Mouse (Mus musculus): ENCODE measurements around the gene Sirt1. TPM values are rescaled to one million over a fixed set of nuclear protein-coding genes. Genes with fewer than 3 reads are reported as not detected.
"Not testable (repeated sequence)": the region's sequence is repeated elsewhere in the genome, so short reads cannot be mapped to it uniquely, and the experiment has no call there.

Sirt1 gene
- total RNA-seq, 2 experiments from 2014 or later, result 7.5 to 8.3 TPM

DNA sequence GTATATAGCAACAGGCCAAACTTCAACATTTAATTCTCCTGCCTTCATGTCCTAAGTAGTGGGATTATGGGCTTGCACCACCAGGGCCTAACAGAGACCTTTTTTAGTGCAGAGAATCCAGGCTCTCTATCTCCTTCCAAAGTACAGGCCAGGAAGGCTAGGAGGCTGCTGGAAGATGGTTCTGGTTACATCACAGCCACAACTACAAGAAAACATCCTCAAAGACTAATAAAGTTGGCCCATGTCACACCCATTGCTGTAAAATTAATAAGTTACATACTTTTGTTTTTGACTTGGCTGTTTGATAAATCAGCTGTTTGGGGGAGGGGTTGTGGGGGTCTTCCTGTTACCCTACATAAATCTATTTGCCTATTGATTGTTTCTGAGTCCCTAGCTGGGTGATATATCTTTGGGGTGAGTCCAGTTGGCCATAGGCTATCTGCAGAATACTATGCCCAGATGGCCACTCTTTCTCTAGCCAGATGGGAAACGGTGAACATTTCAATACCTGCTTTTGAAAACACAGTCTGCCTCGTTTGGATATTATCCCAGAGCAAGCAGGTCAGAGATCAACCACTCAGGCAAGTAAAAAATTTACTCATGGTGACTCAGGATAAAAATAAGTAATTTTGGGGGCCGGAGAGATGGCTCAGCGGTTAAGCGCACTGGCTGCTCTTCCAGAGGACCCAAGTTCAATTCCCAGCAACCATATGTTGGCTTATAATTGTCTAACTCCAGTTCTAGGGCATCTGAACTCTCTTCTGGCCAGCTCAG is 21.4 kb upstream of the Sirt1 start:
- intact Hi-C loops (cut with DNase I), result no loop called here
- DNase-seq, result no peak

- intact Hi-C loops (cut with DNase I), result no loop called here
- no peak for DNase-seq
Observed at GRCm38 (mm10) chr10:63396963-63397362, 15.5 kb upstream of the Sirt1 start.

- no peak for DNase-seq
- intact Hi-C loops (cut with DNase I), result no loop called here
Observed at GRCm38 (mm10) chr10:63388948-63389347, 7.4 kb upstream of the Sirt1 start.

DNA sequence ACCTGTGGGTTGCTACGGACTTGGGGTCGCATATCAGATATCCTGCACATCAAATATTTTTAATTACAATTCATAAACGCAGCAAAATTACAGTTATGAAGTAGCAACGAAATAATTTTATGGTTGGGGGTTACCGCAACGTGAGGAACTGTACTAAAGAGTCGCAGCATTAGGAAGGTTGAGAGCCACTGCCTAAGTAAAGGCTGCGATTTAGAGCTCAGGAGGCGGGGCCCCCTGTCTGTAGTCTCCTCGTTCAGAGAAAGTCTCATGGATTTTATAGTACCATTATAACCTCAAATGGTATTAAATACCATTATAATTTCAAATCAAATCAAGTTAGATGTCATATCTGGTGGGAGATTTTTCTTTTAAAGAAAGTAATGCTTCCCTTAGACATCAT is 5.5 kb upstream of the Sirt1 start:
- intact Hi-C loops (cut with DNase I), result no loop called here
- DNase-seq, result no peak

GRCm38 (mm10) chr10:63386444-63386843 is 4.9 kb upstream of the Sirt1 start:
- DNase-seq, result peak; percentile 57 to 72
- intact Hi-C loops (cut with DNase I), result no loop called here

- DNase-seq; intact Hi-C loops (cut with DNase I): not testable (repeated sequence)
Observed at GRCm38 (mm10) chr10:63385897-63386296, 4.4 kb upstream of the Sirt1 start.

DNA sequence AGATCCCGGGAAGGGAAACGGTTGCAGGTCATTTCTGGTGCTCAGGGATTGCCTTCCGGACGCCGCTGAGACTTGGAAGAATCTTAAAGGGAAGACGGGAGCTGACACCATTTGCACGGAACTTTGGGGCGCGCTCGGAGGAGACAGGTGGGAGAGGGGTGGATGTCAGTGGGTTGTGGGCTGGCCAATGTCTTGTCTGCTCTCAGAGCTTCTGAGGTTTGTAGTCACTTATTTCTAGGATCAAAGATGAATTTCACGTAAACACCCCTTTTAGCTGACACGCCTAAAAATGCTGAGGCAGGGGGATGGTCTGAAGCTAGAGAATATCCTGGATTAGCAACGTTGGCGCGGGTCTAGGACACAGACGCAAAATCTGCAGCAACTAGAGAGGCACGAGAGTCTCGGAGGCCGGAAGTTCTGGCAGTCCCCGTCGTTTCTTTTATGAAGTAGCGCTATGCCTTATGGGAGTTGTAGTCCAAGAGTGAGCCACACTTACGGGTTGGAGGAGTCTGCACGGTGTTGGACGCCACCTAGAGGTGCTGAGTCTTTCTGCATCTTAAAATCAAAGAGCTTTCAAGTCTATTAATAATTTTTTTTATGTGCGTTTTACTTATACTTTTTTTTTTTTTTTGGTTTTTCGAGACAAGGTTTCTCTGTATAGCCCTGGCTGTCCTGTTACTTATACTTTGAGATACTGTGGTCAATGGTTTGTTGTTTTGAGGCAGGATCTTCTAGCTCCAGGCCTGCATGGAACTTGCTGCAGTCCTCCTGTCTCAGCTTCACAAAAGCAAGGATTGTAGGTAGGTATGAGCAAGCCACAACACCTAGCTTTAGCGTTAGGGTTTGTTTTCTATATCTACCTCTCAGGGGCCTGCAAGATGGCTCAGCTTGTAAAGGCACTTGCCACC is 1.1 kb upstream of the Sirt1 start, which contains the start of gene Dnajc12:
Gene Dnajc12, plus strand, starts transcription at position 72 of the 908 bp plus-strand sequence.
- intact Hi-C loops (cut with DNase I), result no loop called here
- peak; percentile 45 to 66 for DNase-seq

DNA sequence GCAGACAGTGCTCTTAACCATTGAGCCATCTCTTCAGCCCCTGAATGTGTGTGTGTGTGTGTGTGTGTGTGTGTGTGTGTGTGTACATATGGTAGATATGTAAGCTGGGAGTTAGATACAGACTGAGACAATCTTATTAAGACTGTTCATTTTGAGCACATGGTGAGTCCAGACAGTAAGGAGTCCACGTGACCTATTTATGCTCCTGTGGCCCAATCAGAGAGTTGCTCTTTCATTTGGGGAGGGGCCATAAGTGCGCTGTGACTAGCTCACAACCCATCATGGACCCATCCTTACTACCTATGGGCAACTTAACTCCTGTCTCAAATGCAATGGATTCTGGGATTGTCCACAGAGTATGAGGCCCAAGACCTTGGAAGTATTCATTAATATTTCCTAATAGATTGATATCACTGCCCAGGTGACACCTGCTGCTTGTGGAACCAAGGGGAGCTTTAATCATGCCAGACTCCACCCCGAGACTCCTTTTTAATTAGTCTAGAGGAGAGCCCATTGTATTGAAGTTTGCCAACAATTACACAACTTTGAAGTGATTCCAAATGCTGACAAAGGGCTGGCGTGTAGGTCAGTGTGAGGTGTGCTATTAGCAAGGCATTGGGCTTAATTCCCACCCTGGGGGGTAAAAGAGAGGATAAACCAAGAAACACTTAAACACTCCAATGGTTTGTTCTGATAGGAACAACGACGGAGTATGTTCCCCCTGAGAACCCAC is 2.4 kb downstream of the Sirt1 start:
- no peak for DNase-seq
- intact Hi-C loops (cut with DNase I), result loop anchor here (5.0 kb wide), 3 partner anchors 42 to 237 kb away; no protein-coding TSS in a partner anchor

GRCm38 (mm10) chr10:63377468-63377867 is 4.0 kb downstream of the Sirt1 start:
- peak in 1 of 2 experiments; percentile 23 for DNase-seq
- intact Hi-C loops (cut with DNase I), result loop anchor here (5.0 kb wide), 3 partner anchors 40 to 235 kb away; no protein-coding TSS in a partner anchor

- intact Hi-C loops (cut with DNase I), result loop anchor here (5.0 kb wide), 3 partner anchors 39 to 234 kb away; no protein-coding TSS in a partner anchor
- DNase-seq, result no peak
Observed at GRCm38 (mm10) chr10:63376303-63376702, 5.2 kb downstream of the Sirt1 start.

DNA sequence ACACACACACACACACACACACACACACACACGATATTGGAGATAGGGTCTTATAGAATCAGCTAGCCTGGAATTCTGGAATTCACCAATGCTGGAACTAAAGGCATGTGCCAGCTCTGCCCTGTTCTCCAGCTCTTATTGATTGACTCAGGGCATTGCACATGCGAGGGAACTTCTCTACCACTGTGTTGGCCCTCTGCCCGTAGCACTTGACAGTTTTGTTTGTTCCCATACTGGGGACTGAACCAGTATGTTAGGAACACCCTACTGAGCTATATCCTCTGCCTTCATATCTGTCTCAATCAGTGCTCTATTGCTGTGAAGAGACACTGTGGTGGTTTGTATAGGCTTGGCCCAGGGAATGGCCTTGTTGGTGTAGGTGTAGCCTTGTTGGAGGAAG is 13.5 kb downstream of the Sirt1 start:
- DNase-seq, result no peak
- intact Hi-C loops (cut with DNase I), result no loop called here

- no peak for DNase-seq
- intact Hi-C loops (cut with DNase I), result no loop called here
Observed at GRCm38 (mm10) chr10:63367386-63367785, 14.1 kb downstream of the Sirt1 start.

DNA sequence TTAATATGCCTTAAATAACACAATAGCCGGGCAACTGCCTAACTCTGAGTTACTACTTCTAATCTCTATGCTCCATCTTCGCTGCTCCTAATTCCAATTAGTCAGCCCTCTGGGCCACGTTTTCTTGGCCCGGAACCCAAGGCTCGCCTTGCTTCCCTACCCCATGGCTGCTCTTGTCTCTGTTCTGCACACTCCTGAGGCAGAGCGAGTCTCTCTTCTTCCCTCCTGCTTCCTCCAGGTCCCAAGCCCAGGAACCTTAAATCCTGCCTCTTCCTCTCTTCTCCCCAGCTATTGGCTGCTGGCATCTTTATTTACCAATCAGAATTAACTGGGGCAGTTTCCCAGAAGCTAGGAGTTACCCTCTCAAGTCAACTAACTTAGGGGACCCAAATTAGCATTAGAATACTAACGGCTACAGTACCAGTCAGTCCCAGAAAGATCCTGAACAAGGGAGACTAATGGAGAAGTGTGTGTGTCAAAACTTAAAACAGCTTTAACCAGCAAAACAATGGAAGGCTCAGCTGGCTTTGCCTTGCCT is 15.5 kb downstream of the Sirt1 start:
- DNase-seq, result no peak
- intact Hi-C loops (cut with DNase I), result no loop called here

- DNase-seq, result no peak
Observed at GRCm38 (mm10) chr10:63360502-63360901, 21.0 kb downstream of the Sirt1 start.

DNA sequence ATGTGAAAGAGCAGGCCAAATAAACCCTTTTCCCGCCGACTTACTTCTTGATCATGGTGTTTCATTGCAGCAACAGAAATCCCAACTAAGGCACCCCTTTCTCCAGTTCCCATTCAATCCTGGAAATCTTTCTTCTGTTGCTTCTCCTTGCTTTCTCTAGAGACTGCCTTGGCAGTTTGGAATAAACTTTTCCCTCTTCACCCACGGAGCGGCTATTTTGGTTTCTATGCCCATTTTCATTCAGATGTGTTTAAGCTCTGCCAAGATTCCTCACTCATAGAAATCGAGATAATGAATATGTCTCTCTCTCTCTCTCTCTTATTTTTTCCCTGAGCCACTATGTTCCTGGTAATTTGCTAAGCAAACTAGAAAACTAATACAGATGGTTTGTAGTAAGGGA is 29.4 kb downstream of the Sirt1 start:
- DNase-seq, result no peak
- intact Hi-C loops (cut with DNase I), result no loop called here

More at GRCm38 (mm10) chr10:63360502-63360901, 21.0 kb downstream of the Sirt1 start:
- intact Hi-C loops (cut with DNase I), result no loop called here

- intact Hi-C loops (cut with DNase I); DNase-seq: not testable (repeated sequence)
Observed at GRCm38 (mm10) chr10:63351099-63351498, 30.4 kb downstream of the Sirt1 start.

DNA sequence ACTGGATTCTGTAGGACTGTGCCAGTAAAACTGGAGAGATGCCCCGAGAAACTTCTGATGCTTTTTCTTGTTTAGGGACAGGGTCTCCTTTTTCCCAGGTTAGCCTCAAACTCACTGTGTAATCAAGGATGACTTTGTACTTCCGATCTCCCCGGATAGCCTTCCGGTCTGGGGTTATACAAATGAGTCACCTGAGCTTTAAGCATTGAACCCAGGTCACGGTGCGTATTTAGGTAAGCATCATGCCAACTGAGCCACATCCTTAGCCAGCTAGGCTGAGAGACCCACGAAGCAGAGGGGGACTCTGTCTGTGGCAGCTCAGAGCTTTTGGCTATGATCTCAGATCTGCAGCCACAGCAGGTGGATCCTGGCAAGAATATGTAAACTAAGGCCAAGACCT is 30.8 kb downstream of the Sirt1 start:
- intact Hi-C loops (cut with DNase I), result no loop called here

GRCm38 (mm10) chr10:63348291-63348690 is 33.2 kb downstream of the Sirt1 start:
- intact Hi-C loops (cut with DNase I), result no loop called here
- no peak for DNase-seq

More for the DNA sequence above, 30.8 kb downstream of the Sirt1 start:
- no peak for DNase-seq

GRCm38 (mm10) chr10:63344751-63345150 is 36.8 kb downstream of the Sirt1 start:
- intact Hi-C loops (cut with DNase I), result no loop called here

DNA sequence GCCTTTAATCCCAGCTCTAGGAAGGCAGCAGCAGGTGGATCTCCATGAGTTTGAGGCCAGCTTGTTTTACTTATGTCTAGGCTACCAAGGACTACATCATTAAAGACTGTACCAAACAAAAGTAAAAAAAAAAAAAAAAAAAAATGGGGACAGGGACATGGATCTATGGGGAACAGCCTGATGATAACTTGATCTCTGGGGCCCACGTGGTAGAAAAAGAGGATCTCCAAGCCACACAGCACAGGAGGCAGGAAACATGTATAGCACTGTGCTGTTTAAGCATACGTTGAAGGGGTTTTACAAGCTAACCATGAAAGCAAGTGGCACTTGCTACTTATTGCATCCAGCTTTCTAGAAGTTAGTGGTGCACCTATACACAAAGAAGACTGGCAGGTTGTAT is 40.2 kb downstream of the Sirt1 start:
- intact Hi-C loops (cut with DNase I), result no loop called here

More at GRCm38 (mm10) chr10:63344751-63345150, 36.8 kb downstream of the Sirt1 start:
- DNase-seq, result no peak

More for the DNA sequence above, 40.2 kb downstream of the Sirt1 start:
- DNase-seq, result no peak
